Mouse (Mus musculus): ENCODE results near the gene Ptprcap. TPM values are rescaled to one million over a fixed set of nuclear protein-coding genes. Genes with fewer than 3 reads are reported as not detected.

The Ptprcap gene
- 0.64 and 1.3 TPM in 2 replicates for polyA plus RNA-seq (2014; fragmentation: Nextera tagmentation; extraction: Ambion mirVana)

GRCm38 (mm10) chr19:4153232-4153654 is at the start of gene Ptprcap:
Gene Ptprcap (plus strand): TSS chr19:4153604.
- peaks cover 4% of the 10 kb centered on the region for H3K4me1 ChIP-seq (ENCODE audit: control insufficient read depth, insufficient read depth, low read length)
- H3K9ac ChIP-seq (replicated peaks; ENCODE audit: low read length), result no peak within 1 kb of the TSS
- H3K36me3 ChIP-seq (replicated peaks; ENCODE audit: control insufficient read depth, insufficient read depth, low read depth, low read length), result no peaks in the 10 kb centered on the region; the same call in none of the 2 replicates
- no peaks in the 10 kb centered on the region for H3K27me3 ChIP-seq (ENCODE audit: control insufficient read depth, insufficient read depth, low read length)
- no peak within 1 kb of the TSS for H3K4me2 ChIP-seq (ENCODE audit: low read depth, low read length)
- WGBS, result 72% methylated on average over 11 of the region's 11 CpGs
- no peak within 1 kb of the TSS for H3K27ac ChIP-seq (replicated peaks; ENCODE audit: low read depth, low read length)
- no peaks in the 10 kb centered on the region for H3K9me3 ChIP-seq (replicated peaks; ENCODE audit: control insufficient read depth, low read length)
- no peak for ATAC-seq (replicated peaks; ENCODE audit: insufficient number of reproducible peaks, low FRiP score, low TSS enrichment, low read depth)
- DNase-seq (ENCODE audit: low spot score), result no peak
- H3K4me3 ChIP-seq (ENCODE audit: low read depth, low read length), result no peak within 1 kb of the TSS

GRCm38 (mm10) chr19:4103792-4104191 is 49.6 kb upstream of the Ptprcap start:
- Histone ChIP-seq H3K9ac (replicated peaks; ENCODE audit: low read length) (no peak overlapping the region), H3K4me1 (ENCODE audit: control insufficient read depth, insufficient read depth, low read length) (peaks cover 4% of the 10 kb centered on the region; the same call in 1 of the 2 replicates), H3K36me3 (replicated peaks; ENCODE audit: control insufficient read depth, insufficient read depth, low read depth, low read length) (no peaks in the 10 kb centered on the region), H3K9me3 (replicated peaks; ENCODE audit: control insufficient read depth, low read length) (no peaks in the 10 kb centered on the region), H3K4me3 (ENCODE audit: low read depth, low read length) (no peak overlapping the region), H3K4me2 (ENCODE audit: low read depth, low read length) (no peak overlapping the region), H3K27me3 (ENCODE audit: control insufficient read depth, insufficient read depth, low read length) (peaks cover 19% of the 10 kb centered on the region), H3K27ac (replicated peaks; ENCODE audit: low read depth, low read length) (no peak overlapping the region)
- WGBS, result 83% methylated on average over 3 of the region's 3 CpGs
- ATAC-seq (replicated peaks; ENCODE audit: insufficient number of reproducible peaks, low FRiP score, low TSS enrichment, low read depth) (no peak), DNase-seq (ENCODE audit: low spot score) (no peak)

- WGBS, result 89% methylated on average over 16 of the region's 16 CpGs
- H3K27ac ChIP-seq (replicated peaks; ENCODE audit: low read depth, low read length), result no peak overlapping the region
- ATAC-seq (replicated peaks; ENCODE audit: insufficient number of reproducible peaks, low FRiP score, low TSS enrichment, low read depth) (no peak), DNase-seq (ENCODE audit: low spot score) (no peak)
- H3K9ac ChIP-seq (replicated peaks; ENCODE audit: low read length), result no peak overlapping the region
- H3K4me3 ChIP-seq (ENCODE audit: low read depth, low read length), result no peak overlapping the region
- H3K9me3 ChIP-seq (replicated peaks; ENCODE audit: control insufficient read depth, low read length), result no peaks in the 10 kb centered on the region
- H3K4me1 ChIP-seq (ENCODE audit: control insufficient read depth, insufficient read depth, low read length), result peaks cover 2% of the 10 kb centered on the region; the same call in 1 of the 2 replicates
- H3K27me3 ChIP-seq (ENCODE audit: control insufficient read depth, insufficient read depth, low read length), result peaks cover 17% of the 10 kb centered on the region
- H3K36me3 ChIP-seq (replicated peaks; ENCODE audit: control insufficient read depth, insufficient read depth, low read depth, low read length), result no peaks in the 10 kb centered on the region
- no peak overlapping the region for H3K4me2 ChIP-seq (ENCODE audit: low read depth, low read length)
Measured at GRCm38 (mm10) chr19:4104675-4105194, 48.7 kb upstream of the Ptprcap start.

GRCm38 (mm10) chr19:4106654-4107053 is 46.8 kb upstream of the Ptprcap start:
- WGBS, result 93% methylated on average over 14 of the region's 14 CpGs
- H3K4me3 ChIP-seq (ENCODE audit: low read depth, low read length), result no peak overlapping the region
- no peaks in the 10 kb centered on the region for H3K4me1 ChIP-seq (ENCODE audit: control insufficient read depth, insufficient read depth, low read length)
- H3K9ac ChIP-seq (replicated peaks; ENCODE audit: low read length), result no peak overlapping the region
- ATAC-seq (replicated peaks; ENCODE audit: insufficient number of reproducible peaks, low FRiP score, low TSS enrichment, low read depth) (no peak), DNase-seq (ENCODE audit: low spot score) (no peak)
- H3K27ac ChIP-seq (replicated peaks; ENCODE audit: low read depth, low read length), result no peak overlapping the region
- H3K4me2 ChIP-seq (ENCODE audit: low read depth, low read length), result no peak overlapping the region
- no peaks in the 10 kb centered on the region for H3K36me3 ChIP-seq (replicated peaks; ENCODE audit: control insufficient read depth, insufficient read depth, low read depth, low read length)
- H3K9me3 ChIP-seq (replicated peaks; ENCODE audit: control insufficient read depth, low read length), result no peaks in the 10 kb centered on the region
- H3K27me3 ChIP-seq (ENCODE audit: control insufficient read depth, insufficient read depth, low read length), result peaks cover 1% of the 10 kb centered on the region

- H3K27me3 ChIP-seq (ENCODE audit: control insufficient read depth, insufficient read depth, low read length), result no peaks in the 10 kb centered on the region
- 83% methylated on average over 9 of the region's 9 CpGs for WGBS
- H3K4me3 ChIP-seq (ENCODE audit: low read depth, low read length), result no peak overlapping the region
- ATAC-seq (replicated peaks; ENCODE audit: insufficient number of reproducible peaks, low FRiP score, low TSS enrichment, low read depth) (no peak), DNase-seq (ENCODE audit: low spot score) (no peak)
- no peaks in the 10 kb centered on the region for H3K4me1 ChIP-seq (ENCODE audit: control insufficient read depth, insufficient read depth, low read length)
- no peak overlapping the region for H3K4me2 ChIP-seq (ENCODE audit: low read depth, low read length)
- no peak overlapping the region for H3K9ac ChIP-seq (replicated peaks; ENCODE audit: low read length)
- H3K9me3 ChIP-seq (replicated peaks; ENCODE audit: control insufficient read depth, low read length), result no peaks in the 10 kb centered on the region
- peaks cover 2% of the 10 kb centered on the region; the same call in 1 of the 2 replicates for H3K36me3 ChIP-seq (replicated peaks; ENCODE audit: control insufficient read depth, insufficient read depth, low read depth, low read length)
- H3K27ac ChIP-seq (replicated peaks; ENCODE audit: low read depth, low read length), result no peak overlapping the region
Measured at GRCm38 (mm10) chr19:4108535-4108934, 44.9 kb upstream of the Ptprcap start.

- H3K9ac ChIP-seq (replicated peaks; ENCODE audit: low read length), result no peak overlapping the region
- no peaks in the 10 kb centered on the region for H3K9me3 ChIP-seq (replicated peaks; ENCODE audit: control insufficient read depth, low read length)
- 94% methylated on average over 26 of the region's 26 CpGs for WGBS
- no peak overlapping the region for H3K27ac ChIP-seq (replicated peaks; ENCODE audit: low read depth, low read length)
- peaks cover 2% of the 10 kb centered on the region for H3K36me3 ChIP-seq (replicated peaks; ENCODE audit: control insufficient read depth, insufficient read depth, low read depth, low read length)
- H3K4me1 ChIP-seq (ENCODE audit: control insufficient read depth, insufficient read depth, low read length), result no peaks in the 10 kb centered on the region
- H3K27me3 ChIP-seq (ENCODE audit: control insufficient read depth, insufficient read depth, low read length), result no peaks in the 10 kb centered on the region
- no peak overlapping the region for H3K4me3 ChIP-seq (ENCODE audit: low read depth, low read length)
- no peak for DNase-seq (ENCODE audit: low spot score)
- no peak for ATAC-seq (replicated peaks; ENCODE audit: insufficient number of reproducible peaks, low FRiP score, low TSS enrichment, low read depth)
- no peak overlapping the region for H3K4me2 ChIP-seq (ENCODE audit: low read depth, low read length)
Measured at GRCm38 (mm10) chr19:4112063-4112960, 41.1 kb upstream of the Ptprcap start.

- DNase-seq (ENCODE audit: low spot score) (no peak), ATAC-seq (replicated peaks; ENCODE audit: insufficient number of reproducible peaks, low FRiP score, low TSS enrichment, low read depth) (no peak)
- no peaks in the 10 kb centered on the region for H3K9me3 ChIP-seq (replicated peaks; ENCODE audit: control insufficient read depth, low read length)
- H3K9ac ChIP-seq (replicated peaks; ENCODE audit: low read length), result no peak overlapping the region
- H3K4me2 ChIP-seq (ENCODE audit: low read depth, low read length), result no peak overlapping the region
- no peaks in the 10 kb centered on the region for H3K4me1 ChIP-seq (ENCODE audit: control insufficient read depth, insufficient read depth, low read length)
- H3K27ac ChIP-seq (replicated peaks; ENCODE audit: low read depth, low read length), result no peak overlapping the region
- 79% methylated on average over 13 of the region's 13 CpGs for WGBS
- no peaks in the 10 kb centered on the region for H3K27me3 ChIP-seq (ENCODE audit: control insufficient read depth, insufficient read depth, low read length)
- H3K4me3 ChIP-seq (ENCODE audit: low read depth, low read length), result no peak overlapping the region
- peaks cover 2% of the 10 kb centered on the region for H3K36me3 ChIP-seq (replicated peaks; ENCODE audit: control insufficient read depth, insufficient read depth, low read depth, low read length)
Measured at GRCm38 (mm10) chr19:4113186-4113805, 40.1 kb upstream of the Ptprcap start.

GRCm38 (mm10) chr19:4113806-4114230 is 39.6 kb upstream of the Ptprcap start:
- no peaks in the 10 kb centered on the region for H3K27me3 ChIP-seq (ENCODE audit: control insufficient read depth, insufficient read depth, low read length)
- H3K4me1 ChIP-seq (ENCODE audit: control insufficient read depth, insufficient read depth, low read length), result no peaks in the 10 kb centered on the region
- no peak overlapping the region for H3K4me2 ChIP-seq (ENCODE audit: low read depth, low read length)
- WGBS, result 50% methylated on average over 5 of the region's 5 CpGs
- no peak overlapping the region for H3K9ac ChIP-seq (replicated peaks; ENCODE audit: low read length)
- no peak for ATAC-seq (replicated peaks; ENCODE audit: insufficient number of reproducible peaks, low FRiP score, low TSS enrichment, low read depth)
- no peak overlapping the region for H3K27ac ChIP-seq (replicated peaks; ENCODE audit: low read depth, low read length)
- H3K4me3 ChIP-seq (ENCODE audit: low read depth, low read length), result no peak overlapping the region
- H3K9me3 ChIP-seq (replicated peaks; ENCODE audit: control insufficient read depth, low read length), result no peaks in the 10 kb centered on the region
- H3K36me3 ChIP-seq (replicated peaks; ENCODE audit: control insufficient read depth, insufficient read depth, low read depth, low read length), result peaks cover 2% of the 10 kb centered on the region
- no peak for DNase-seq (ENCODE audit: low spot score)
